Mouse (Mus musculus): ENCODE measurements around the gene Cacfd1. TPM values are rescaled to one million over a fixed set of nuclear protein-coding genes. Genes with fewer than 3 reads are reported as not detected.

Cacfd1 gene
- polyA plus RNA-seq, 1 experiment, result 21.4 TPM

Other genes starting within 250 kb of the Cacfd1 start
- not detected in 2 replicates for gene Abo, start 144.9 kb upstream of the Cacfd1 start, polyA plus RNA-seq (2012; ENCODE audit: insufficient read depth, insufficient read length, missing spikeins)
- 7.0 and 8.8 TPM in 2 replicates for gene Surf6, start 107.0 kb upstream of the Cacfd1 start, polyA plus RNA-seq (2012; ENCODE audit: insufficient read depth, insufficient read length, missing spikeins)
- gene Med22, start 99.2 kb upstream of the Cacfd1 start, polyA plus RNA-seq (2012; ENCODE audit: insufficient read depth, insufficient read length, missing spikeins), result 9.5 and 10.0 TPM in 2 replicates
- gene Rpl7a, start 99.2 kb upstream of the Cacfd1 start, polyA plus RNA-seq (2012; ENCODE audit: insufficient read depth, insufficient read length, missing spikeins), result 183 and 194 TPM in 2 replicates
- 25.6 and 26.8 TPM in 2 replicates for gene Surf2, start 93.6 kb upstream of the Cacfd1 start, polyA plus RNA-seq (2012; ENCODE audit: insufficient read depth, insufficient read length, missing spikeins)
- 90.6 and 112 TPM in 2 replicates for gene Surf1, start 93.4 kb upstream of the Cacfd1 start, polyA plus RNA-seq (2012; ENCODE audit: insufficient read depth, insufficient read length, missing spikeins)
- gene Surf4, start 76.0 kb upstream of the Cacfd1 start, polyA plus RNA-seq (2012; ENCODE audit: insufficient read depth, insufficient read length, missing spikeins), result 50.3 and 61.2 TPM in 2 replicates
- gene Stkld1, start 75.9 kb upstream of the Cacfd1 start, polyA plus RNA-seq (2012; ENCODE audit: insufficient read depth, insufficient read length, missing spikeins), result not detected in 2 replicates
- 10.4 and 13.9 TPM in 2 replicates for gene Rexo4, start 45.5 kb upstream of the Cacfd1 start, polyA plus RNA-seq (2012; ENCODE audit: insufficient read depth, insufficient read length, missing spikeins)
- not detected in 2 replicates for gene Adamts13, start 36.5 kb upstream of the Cacfd1 start, polyA plus RNA-seq (2012; ENCODE audit: insufficient read depth, insufficient read length, missing spikeins)
- gene Slc2a6, start 18.1 kb downstream of the Cacfd1 start, polyA plus RNA-seq (2012; ENCODE audit: insufficient read depth, insufficient read length, missing spikeins), result not detected in 2 replicates
- not detected in 2 replicates for gene Mymk, start 62.3 kb downstream of the Cacfd1 start, polyA plus RNA-seq (2012; ENCODE audit: insufficient read depth, insufficient read length, missing spikeins)
- gene Adamtsl2, start 69.5 kb downstream of the Cacfd1 start, polyA plus RNA-seq (2012; ENCODE audit: insufficient read depth, insufficient read length, missing spikeins), result not detected in 2 replicates
- gene Fam163b, start 132.6 kb downstream of the Cacfd1 start, polyA plus RNA-seq (2012; ENCODE audit: insufficient read depth, insufficient read length, missing spikeins), result not detected in 2 replicates
- gene Dbh, start 155.3 kb downstream of the Cacfd1 start, polyA plus RNA-seq (2012; ENCODE audit: insufficient read depth, insufficient read length, missing spikeins), result not detected in 2 replicates
- 12.8 and 17.7 TPM in 2 replicates for gene Sardh, start 238.4 kb downstream of the Cacfd1 start, polyA plus RNA-seq (2012; ENCODE audit: insufficient read depth, insufficient read length, missing spikeins)